Mouse (Mus musculus) myocyte (in vitro differentiated cells): Measurements from ENCODE around the gene Hnrnpab.

ENCODE experiments used
- POLR2A ChIP-seq: IDR thresholded peaks from one replicate; pipeline ENCODE4 v1.6.1; 2011; ENCODE audit warnings: low read depth, mild to moderate bottlenecking, control low read depth, moderate library complexity; ENCODE audit not compliant: insufficient read length
- POLR2AphosphoS2 ChIP-seq: IDR thresholded peaks from one replicate; pipeline ENCODE4 v1.6.1; 2011; ENCODE audit warnings: low read depth, control low read depth; ENCODE audit not compliant: insufficient read length
- REST ChIP-seq: IDR thresholded peaks from one replicate; pipeline ENCODE4 v1.6.1; 2011; ENCODE audit warnings: mild to moderate bottlenecking, control low read depth, moderate library complexity; ENCODE audit not compliant: insufficient read depth, insufficient read length
- TCF12 ChIP-seq: IDR thresholded peaks from one replicate; pipeline ENCODE4 v1.6.1; 2011; ENCODE audit warnings: mild to moderate bottlenecking, control low read depth; ENCODE audit not compliant: poor library complexity, insufficient read depth, severe bottlenecking
- TCF3 ChIP-seq: IDR thresholded peaks from one replicate; pipeline ENCODE4 v1.6.1; 2011; ENCODE audit warnings: low read depth, control low read depth; ENCODE audit not compliant: insufficient read length

DNA sequence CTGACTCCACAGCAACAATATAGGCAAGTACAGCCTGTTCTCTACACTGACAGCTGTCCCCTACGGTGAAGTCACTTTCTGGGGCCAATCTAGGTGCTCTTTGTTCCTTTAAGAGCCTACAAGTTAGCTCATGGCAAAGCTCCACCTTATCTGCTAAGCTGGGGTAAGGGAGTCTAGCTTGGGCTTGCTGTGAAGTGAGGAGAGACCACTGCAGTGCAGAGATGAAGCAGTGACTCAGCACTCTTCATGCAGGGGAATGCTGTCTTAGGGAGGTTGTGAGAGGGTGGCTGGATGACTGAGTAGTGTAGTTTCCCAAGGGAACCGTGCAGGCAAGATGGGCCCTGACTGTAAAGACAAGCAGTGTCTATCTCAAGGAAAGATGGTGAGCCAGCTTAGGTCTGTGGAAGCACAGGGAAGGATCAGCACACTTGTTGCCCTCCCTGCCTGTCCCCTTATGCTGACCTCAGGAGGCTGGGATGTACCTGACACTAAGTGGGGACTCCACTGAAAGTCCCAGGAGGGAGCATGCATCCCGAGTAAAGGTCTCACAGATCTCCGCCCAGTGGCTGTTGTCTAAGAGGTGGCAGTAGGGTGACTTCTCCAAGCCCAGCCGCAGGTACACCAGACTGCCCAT is 18.7 kb upstream of the Hnrnpab start:
- TF ChIP-seq POLR2AphosphoS2 (no peak), POLR2A (no peak), TCF3 (no peak), TCF12 (no peak), REST (no peak)
